Mouse (Mus musculus) mature B cell (primary cell): ENCODE data around the gene Saa2.

Source experiments
- in situ Hi-C: fragments of 300-500 bp; cut with MboI; formaldehyde crosslinking; loops from 2 replicates; pipeline ENCODE4 v1.14.3; 2019

The Saa2 gene

GRCm38 (mm10) chr7:46762601-46763000 is 11.0 kb downstream of the Saa2 start:
- in situ Hi-C loops = no loop called here

DNA sequence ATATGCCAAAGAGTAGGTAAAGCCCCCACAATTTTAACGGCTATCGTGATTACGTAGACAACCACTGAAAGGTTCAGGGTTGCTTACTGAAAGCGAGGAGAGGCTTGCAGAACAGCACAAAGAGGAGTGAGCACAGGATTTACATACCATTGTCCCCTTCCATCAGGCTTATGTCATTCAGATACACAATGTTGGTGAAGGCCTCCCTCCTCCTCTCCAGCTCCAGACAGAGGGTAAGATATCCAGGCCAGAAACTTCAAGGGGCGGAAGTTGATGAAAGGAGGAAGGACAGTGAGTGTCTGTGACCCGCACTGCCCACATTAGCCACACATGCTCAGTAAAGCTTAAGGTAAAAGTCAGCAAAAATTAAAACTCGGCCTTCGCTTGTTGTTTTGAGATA is 13.1 kb downstream of the Saa2 start:
- in situ Hi-C loops = no loop called here

DNA sequence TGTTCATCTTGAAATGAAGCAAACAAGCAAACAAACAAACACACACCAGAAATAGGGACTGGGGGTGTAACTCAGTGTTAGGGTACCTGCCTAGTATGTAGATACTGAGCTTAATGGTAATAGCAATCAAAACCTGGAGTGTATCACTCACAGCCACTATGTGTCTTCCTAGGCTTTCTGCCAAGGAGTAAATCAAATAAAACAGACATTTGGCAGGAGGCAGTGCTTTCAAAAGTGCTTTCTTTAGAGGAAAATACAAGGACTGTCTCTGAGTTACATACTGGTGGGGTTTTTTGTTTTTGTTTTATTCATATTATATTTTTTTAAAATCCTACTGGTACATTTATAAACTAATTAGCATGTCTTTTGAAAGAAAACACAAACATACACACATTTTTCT is 15.8 kb downstream of the Saa2 start:
- in situ Hi-C loops = no loop called here

DNA sequence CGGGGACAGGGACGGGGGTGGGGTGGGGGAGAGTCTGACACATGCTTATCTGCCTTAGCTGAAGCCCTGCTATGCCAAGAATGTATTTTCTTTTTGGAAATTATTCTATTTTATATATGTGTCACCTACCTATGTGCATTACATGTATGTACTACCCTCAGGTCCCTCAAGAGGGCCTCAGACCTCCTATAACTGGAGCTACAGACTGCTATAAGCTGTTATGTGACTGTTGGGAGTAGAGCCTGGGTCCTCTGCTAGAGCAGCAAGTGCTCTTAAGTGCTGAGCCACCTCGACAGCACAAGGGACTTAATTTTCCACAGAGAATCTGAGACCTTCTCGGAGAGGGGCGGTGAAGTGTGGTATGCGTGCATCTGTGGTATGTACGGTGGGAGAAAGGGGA is 16.9 kb downstream of the Saa2 start:
- in situ Hi-C loops = no loop called here

DNA sequence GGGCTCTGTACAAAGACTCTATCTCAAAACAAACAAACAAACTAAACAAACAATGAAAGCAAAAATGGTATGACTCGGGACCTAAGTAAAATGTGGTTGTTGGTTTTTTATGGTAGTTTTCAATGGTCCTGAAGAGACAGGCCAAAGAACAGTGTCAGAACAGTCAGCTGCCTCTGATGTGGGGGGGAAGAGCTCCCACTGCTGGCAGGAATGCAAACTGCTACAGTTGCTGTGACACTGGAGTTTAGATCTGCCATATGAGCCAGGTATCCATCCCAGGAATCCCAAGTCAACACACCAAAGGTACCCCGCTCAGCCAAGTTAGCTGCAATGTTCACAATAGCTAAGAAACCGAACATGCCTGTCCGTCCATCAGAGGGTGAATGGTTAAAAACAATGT is 19.1 kb downstream of the Saa2 start:
- in situ Hi-C loops = no loop called here

- in situ Hi-C loops = no loop called here
These were observed 37.7 kb downstream of the Saa2 start for GRCm38 (mm10) chr7:46789177-46789849.

DNA sequence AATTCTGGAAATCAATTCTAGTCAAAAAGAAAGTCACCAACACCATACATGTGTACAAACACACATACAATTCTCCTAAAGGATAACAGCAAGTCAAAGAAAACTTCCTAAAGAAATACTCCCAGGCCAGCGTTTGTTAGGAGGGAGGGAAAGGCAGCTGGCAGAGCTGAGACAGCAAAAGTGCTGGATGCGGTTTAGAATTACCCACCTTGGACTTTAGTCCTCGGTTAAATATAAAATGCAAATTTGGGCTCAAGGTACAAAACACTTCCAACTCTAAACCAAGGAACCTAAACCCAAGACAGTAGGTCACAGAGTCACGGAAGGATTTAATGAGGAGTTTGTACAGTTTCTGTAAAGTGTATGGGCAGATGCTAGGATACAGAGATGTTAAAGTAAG is 42.3 kb downstream of the Saa2 start:
- in situ Hi-C loops = no loop called here

DNA sequence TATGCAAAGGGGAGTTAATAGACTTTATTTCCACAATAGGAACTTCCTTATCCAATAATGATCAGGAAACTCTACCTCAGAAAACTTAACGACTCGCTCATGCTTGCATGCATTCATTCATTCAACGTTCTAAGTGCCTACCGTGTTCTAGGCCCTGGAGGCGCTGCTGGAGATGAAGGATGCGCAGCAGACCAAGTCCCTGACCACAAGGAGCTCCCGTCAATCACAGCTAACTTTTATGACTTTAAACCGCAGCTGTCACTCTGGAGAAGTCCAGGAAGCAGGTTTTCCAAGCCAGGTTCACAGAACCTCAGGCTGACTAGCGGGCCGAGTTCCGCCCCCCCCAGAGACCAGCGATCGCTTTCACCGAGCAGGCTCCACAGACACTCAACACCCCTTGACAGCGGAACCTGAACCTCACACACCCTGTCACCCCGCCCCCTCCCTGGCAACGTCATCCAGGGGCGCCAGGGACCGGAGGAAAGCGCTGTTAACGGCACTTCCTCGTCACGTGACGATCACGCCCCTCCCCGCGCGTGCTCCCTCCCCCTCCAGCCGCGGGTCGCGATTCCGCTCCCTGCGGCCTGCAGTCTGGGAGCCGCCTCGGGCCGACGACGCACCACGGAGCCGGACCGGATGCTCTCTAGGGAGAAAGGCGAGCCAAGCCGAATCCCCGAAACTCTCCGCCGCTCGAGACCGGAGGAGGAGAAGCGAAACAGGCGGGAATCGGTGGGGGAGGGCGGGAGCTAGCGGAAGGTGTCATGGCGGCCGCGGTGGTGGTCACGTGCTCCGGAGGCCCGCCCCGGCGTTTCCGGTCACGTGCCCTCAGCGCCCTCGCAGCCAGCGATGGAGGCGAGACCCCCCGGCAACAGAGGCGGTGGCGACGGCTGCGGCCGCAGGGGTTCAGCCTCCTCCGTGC is 44.0 kb downstream of the Saa2 start, which contains the start of the genes Hps5 and Gtf2h1:
Gene Hps5 (minus strand): TSS at position 778 of the 919 bp plus-strand sequence.
Gene Gtf2h1 (plus strand): TSS at position 817 of the 919 bp plus-strand sequence.
- in situ Hi-C loops = no loop called here

DNA sequence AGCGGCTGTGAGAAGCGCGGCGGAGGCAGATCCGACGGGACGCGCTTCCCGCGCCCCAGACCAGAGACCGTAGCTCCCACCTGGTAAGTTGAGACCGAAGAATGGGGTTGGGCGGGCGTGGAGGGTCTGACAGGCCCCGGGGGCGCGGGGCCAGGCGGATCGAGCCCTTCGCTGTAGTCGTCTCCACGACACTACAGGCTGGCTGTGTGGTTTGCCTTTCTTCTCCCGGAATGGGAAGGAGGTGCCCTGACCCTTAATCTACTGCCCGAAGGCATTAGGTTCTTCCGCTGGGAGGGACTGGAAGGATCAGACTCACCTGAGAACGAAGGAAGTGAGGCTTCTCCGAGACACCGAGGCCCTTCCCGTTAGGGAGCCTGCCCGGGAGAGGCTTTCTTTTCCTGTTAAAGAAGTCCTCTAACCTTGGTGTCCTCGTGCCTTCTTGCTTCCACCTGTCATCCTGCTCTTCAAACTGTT is 44.7 kb downstream of the Saa2 start:
- in situ Hi-C loops = no loop called here

DNA sequence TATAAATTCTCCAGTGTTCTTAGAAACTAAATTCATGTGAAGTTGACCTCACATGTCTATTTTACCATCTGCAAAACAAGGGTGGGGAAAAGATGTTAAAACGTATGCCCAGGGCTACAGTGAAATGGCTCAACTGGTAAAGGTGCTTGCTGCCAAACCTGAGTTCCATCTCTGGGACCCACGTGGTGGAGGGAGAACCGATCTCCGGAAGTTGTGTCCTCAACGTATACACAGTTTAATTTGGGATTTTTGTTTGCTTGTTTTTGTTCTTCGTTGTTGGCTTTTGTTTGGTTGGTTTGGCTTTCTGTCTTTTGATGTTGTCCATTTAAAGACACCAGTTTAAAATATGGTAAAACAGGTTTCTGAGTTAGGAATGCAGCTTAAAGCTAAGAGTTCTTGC is 45.2 kb downstream of the Saa2 start:
- in situ Hi-C loops = no loop called here
